Mouse (Mus musculus) forebrain, embryonic 14.5 days (tissue): ENCODE measurements around the gene Exog. TPM values are rescaled to one million over a fixed set of nuclear protein-coding genes. Genes with fewer than 3 reads are reported as not detected.

ENCODE experiments used
- ATAC-seq: fragments of 200-750 bp; cut with Nextera tagmentation; 2 replicates; pipeline ENCODE4 v1.8.0; 2017; ENCODE audit warnings: mild to moderate bottlenecking, moderate library complexity
- DNase-seq: peaks from one replicate; pipeline ENCODE4 v3.0.0-alpha.2; 2015; ENCODE audit warnings: low spot score
- H3K27ac ChIP-seq: fragments of 300-500 bp; sonication (generic); 2 replicates; pipeline ENCODE4 v1.5.1; 2014; ENCODE audit warnings: low read depth, mild to moderate bottlenecking, control low read depth, low read length, moderate library complexity
- H3K27me3 ChIP-seq: fragments of 300-500 bp; sonication (generic); replicated peaks from 2 replicates; pipeline ENCODE4 v1.6.1; 2014; ENCODE audit warnings: low read length, control low read depth, mixed read lengths; ENCODE audit not compliant: control insufficient read depth, insufficient read depth
- H3K36me3 ChIP-seq: fragments of 300-500 bp; sonication (generic); 2 replicates; pipeline ENCODE4 v1.6.1; 2014; ENCODE audit warnings: low read length, control low read depth; ENCODE audit not compliant: control insufficient read depth, insufficient read depth
- H3K4me1 ChIP-seq: fragments of 300-500 bp; sonication (generic); 2 replicates; pipeline ENCODE4 v1.6.1; 2014; ENCODE audit warnings: antibody characterized with exemption, low read length, control low read depth; ENCODE audit not compliant: control insufficient read depth, insufficient read depth
- H3K4me2 ChIP-seq: fragments of 300-500 bp; sonication (generic); 2 replicates; pipeline ENCODE4 v1.6.1; 2014; ENCODE audit warnings: mild to moderate bottlenecking, control low read depth, low read length
- H3K4me3 ChIP-seq: fragments of 300-500 bp; sonication (generic); 2 replicates; pipeline ENCODE4 v1.5.1; 2014; ENCODE audit warnings: low read depth, low read length, control low read depth
- H3K9ac ChIP-seq: fragments of 300-500 bp; sonication (generic); 2 replicates; pipeline ENCODE4 v1.6.1; 2014; ENCODE audit warnings: mild to moderate bottlenecking, low read length, control low read depth, moderate library complexity
- H3K9me3 ChIP-seq: fragments of 300-500 bp; sonication (generic); replicated peaks from 2 replicates; pipeline ENCODE4 v1.6.1; 2016; ENCODE audit warnings: low read length, control low read depth, mixed read lengths; ENCODE audit not compliant: control insufficient read depth
- WGBS: fragments of 180-500 bp; shearing (Covaris S2); extraction: QIAGEN DNeasy Blood & Tissue Kit; methylation state at CpG from one replicate; pipeline ENCODE4 v1.1.7; 2014; 5-methylcytosine and 5-hydroxymethylcytosine counted together
- polyA plus RNA-seq: library from polyadenylated mRNA; unstranded; fragments of >200 nt; fragmentation: Nextera tagmentation; extraction: Ambion mirVana; gene quantifications from 2 replicates; pipeline ENCODE4 v1.2.1, GENCODE M21; 2014

The Exog gene
- polyA plus RNA-seq, 1 experiment from 2014 or later, result 54.2 TPM

DNA sequence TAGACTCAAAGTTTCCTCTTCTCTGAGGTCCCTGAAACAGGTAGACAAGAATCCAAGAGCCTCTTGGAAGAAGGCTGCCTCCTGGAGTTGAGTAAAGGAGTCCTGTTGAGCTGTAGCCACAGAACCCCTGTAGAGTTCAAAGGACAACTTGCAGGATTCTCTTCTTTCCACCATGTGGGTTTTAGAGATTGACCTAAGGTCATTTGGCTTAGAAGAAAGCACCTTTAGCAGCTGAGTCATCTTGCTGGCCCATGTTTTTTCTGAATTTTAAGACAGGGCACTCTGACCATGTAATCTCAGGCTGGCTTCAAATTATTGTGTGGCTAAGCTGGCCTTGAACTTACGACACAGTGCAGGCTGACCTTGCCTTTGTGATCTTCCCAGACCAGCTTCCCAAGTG lies 28.3 kb downstream of the Exog start:
- Histone ChIP-seq H3K27me3 (no peaks in the 10 kb centered on the region), H3K9me3 (no peaks in the 10 kb centered on the region), H3K4me2 (no peak overlapping the region), H3K4me1 (0 out of 2 replicates have a peak, but pooled peaks cover 2% of the 10 kb centered on the region), H3K27ac (no peak overlapping the region), H3K9ac (no peak overlapping the region), H3K36me3 (peaks cover 10% of the 10 kb centered on the region), H3K4me3 (no peak overlapping the region)
- DNase-seq, result no peak
- no peak for ATAC-seq
- 96% methylated on average over 1 of the region's 1 CpGs for WGBS

DNA sequence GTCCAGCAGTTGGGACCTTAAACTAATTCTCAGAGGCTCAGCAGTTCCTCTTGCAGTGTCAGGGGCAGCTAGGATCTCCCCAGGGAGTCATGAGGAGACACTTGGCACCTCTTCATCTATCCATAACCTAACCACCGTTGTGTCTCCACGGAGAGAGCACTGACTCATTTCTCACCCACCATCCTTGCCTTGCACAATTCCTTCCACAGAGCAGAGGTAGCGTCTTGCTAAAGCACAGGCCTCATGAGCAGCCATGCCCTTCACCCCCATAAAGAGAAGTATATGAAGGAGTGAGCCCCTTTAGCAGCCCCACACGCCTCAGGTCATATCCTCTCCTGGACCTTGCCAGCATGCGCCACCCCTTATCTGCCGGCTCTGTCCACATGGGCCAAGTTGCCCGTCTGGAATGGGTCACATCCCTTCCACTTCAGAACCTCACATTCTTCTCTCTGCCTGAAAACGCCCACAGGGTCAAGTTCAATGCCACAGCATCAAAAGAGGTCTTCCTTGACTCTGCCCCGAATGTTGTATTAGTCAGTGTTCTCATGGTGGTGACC lies 28.9 kb downstream of the Exog start:
- no peak overlapping the region for H3K9ac ChIP-seq
- H3K27me3 ChIP-seq, result no peaks in the 10 kb centered on the region
- ATAC-seq (no peak), DNase-seq (no peak)
- no peak overlapping the region for H3K4me2 ChIP-seq
- H3K27ac ChIP-seq, result no peak overlapping the region
- no peaks in the 10 kb centered on the region for H3K9me3 ChIP-seq
- H3K4me1 ChIP-seq, result 0 out of 2 replicates have a peak, but pooled peaks cover 5% of the 10 kb centered on the region
- no peak overlapping the region for H3K4me3 ChIP-seq
- peaks cover 3% of the 10 kb centered on the region; the same call in 1 of the 2 replicates for H3K36me3 ChIP-seq
- WGBS, result 89% methylated on average over 9 of the region's 9 CpGs

DNA sequence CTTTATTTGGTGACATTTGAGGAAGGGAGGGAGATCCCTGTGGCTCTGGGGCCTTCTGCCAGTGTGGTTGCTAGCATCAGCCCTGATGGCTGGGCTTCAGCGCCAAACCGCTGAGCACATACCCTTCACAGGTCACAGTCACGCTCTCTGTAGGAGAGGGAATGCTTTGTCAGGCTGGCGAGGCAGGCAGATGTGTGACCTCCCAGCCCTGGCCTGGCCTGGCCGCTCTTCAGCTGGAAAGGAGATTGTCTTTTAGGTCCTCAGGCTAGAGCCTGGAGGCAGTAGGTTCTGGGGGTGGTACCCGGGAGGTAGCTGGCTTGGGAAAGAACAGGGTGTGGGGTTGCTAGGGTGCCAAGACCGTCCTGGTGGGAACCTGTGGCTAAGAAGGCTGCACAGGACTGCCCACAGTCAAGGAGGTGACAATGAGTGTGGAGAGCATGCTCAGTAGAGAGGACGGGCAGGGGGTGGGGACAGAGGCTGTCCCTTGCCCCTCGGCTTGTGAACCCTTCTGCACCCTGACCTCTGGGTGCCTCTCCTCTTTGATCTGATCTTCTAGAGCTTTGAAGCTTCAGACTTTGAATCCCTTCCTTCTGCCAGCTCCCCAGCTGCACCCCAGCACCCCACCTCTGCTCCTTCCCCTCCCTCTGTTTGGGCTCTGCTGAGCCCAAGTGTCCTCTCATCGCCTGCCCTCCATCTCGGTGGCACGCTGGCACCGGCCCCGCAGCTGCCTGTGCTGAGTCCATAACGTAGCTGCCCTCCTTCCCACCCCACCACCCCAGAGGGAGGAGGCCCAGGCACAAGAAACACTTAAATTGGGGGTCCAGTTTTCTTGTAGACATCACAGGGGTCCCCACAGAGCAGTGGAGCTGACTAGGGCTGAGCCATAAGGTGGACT lies 30.2 kb downstream of the Exog start:
- 76% methylated on average over 15 of the region's 15 CpGs for WGBS
- ATAC-seq (no peak), DNase-seq (no peak)
- Histone ChIP-seq H3K4me2 (no peak overlapping the region), H3K9me3 (no peaks in the 10 kb centered on the region), H3K27ac (no peak overlapping the region), H3K4me1 (0 out of 2 replicates have a peak, but pooled peaks cover 5% of the 10 kb centered on the region), H3K9ac (no peak overlapping the region), H3K4me3 (no peak overlapping the region), H3K27me3 (no peaks in the 10 kb centered on the region), H3K36me3 (0 out of 2 replicates have a peak, but pooled peaks cover 2% of the 10 kb centered on the region)

DNA sequence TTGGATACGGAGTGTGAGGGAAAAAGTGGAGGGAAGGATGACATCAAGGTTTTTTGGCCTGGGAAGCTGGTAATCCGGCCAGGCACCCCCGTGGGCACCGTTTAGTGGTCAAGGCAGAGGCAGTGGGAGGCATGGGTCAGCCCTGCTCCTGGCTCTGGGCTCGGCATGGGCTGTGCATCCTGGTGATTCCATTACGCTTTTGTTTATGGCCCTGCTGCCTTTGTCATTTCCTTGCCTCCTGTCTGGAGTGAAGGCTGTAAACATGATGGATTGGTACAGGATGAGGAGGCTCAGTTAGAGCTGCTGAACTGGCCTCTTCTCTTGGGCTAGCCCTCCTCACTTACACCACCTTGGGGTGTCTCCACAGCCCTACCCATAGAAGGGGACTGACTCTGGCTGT lies 33.0 kb downstream of the Exog start:
- Histone ChIP-seq H3K27ac (no peak overlapping the region), H3K9me3 (no peaks in the 10 kb centered on the region), H3K4me1 (0 out of 2 replicates have a peak, but pooled peaks cover 5% of the 10 kb centered on the region), H3K9ac (no peak overlapping the region), H3K4me3 (no peak overlapping the region), H3K36me3 (0 out of 2 replicates have a peak, but pooled peaks cover 2% of the 10 kb centered on the region), H3K4me2 (no peak overlapping the region), H3K27me3 (no peaks in the 10 kb centered on the region)
- no peak for DNase-seq
- 65% methylated on average over 6 of the region's 6 CpGs for WGBS
- ATAC-seq, result no peak

DNA sequence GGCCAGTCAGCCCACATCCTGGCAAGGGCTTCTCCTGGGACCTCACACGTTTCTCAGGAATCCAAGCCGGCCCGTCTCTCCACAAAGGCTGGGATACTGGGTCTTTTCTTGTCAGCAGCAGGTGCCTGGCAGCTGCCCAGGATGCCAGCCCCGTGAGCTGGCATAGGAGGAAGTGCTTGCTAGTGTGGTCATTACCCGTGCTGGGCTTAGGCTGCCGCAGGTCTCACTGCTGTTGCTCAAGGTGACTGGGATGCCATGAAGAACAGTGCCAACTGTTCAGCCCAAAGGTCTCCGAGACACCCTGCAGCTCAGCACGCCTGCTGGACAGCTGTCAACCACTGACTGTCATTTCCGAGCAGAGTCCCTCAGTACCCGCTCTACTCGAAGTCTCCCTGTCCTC lies 33.6 kb downstream of the Exog start:
- H3K27ac ChIP-seq, result no peak overlapping the region
- no peak overlapping the region for H3K4me3 ChIP-seq
- no peaks in the 10 kb centered on the region for H3K36me3 ChIP-seq
- H3K4me2 ChIP-seq, result no peak overlapping the region
- peak; percentile 57; the same call in 1 of the 2 replicates for ATAC-seq
- no peaks in the 10 kb centered on the region for H3K9me3 ChIP-seq
- H3K4me1 ChIP-seq, result 0 out of 2 replicates have a peak, but pooled peaks cover 5% of the 10 kb centered on the region
- H3K9ac ChIP-seq, result no peak overlapping the region
- DNase-seq, result peak; percentile 53
- WGBS, result 64% methylated on average over 11 of the region's 11 CpGs
- H3K27me3 ChIP-seq, result no peaks in the 10 kb centered on the region

DNA sequence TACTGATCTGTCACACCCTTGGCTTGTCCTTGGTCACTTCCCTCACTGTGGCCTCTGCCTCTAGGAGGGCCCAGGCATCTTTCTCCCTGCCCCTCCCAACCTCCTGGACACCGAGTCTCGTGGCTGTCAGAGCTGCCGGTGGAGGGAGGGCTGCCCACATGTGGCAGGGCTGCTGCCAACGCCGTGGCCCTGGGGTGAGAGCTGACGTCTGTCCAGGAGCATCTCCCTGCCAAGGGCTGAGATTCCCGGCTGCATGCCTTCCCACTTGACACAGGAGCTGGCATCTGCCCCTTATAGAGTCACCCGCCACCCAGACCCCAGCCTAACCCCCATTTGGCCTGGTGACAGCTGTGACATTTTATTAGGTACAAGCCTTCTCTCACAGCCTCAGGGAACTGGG lies 34.6 kb downstream of the Exog start:
- Histone ChIP-seq H3K4me2 (no peak overlapping the region), H3K9me3 (no peaks in the 10 kb centered on the region), H3K4me3 (no peak overlapping the region), H3K27me3 (no peaks in the 10 kb centered on the region), H3K27ac (no peak overlapping the region), H3K4me1 (peaks cover 7% of the 10 kb centered on the region; the same call in 1 of the 2 replicates), H3K36me3 (no peaks in the 10 kb centered on the region), H3K9ac (no peak overlapping the region)
- ATAC-seq (no peak), DNase-seq (no peak)
- 58% methylated on average over 8 of the region's 8 CpGs for WGBS

DNA sequence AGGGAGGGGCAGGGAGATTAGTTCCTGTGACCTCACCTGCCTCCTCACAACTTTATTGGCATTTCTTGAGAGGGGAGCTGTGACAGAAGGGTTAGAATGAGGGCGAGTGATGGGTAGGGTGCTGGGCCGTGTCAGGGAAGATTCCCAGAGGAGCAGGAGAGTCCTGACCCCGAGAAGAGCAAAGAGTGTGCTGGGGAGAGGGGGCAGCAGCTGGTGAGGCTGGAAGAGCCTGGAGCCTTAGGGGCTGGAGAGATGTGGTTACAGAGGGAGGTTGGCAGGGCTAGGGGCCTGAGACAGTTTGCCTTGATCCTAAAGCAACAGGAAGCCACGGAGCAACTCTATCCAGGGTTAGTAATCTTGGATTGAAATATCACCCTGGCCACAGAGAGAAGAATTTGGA lies 36.9 kb downstream of the Exog start:
- H3K27me3 ChIP-seq, result no peaks in the 10 kb centered on the region
- WGBS, result 89% methylated on average over 4 of the region's 4 CpGs
- H3K27ac ChIP-seq, result no peak overlapping the region
- no peak overlapping the region for H3K9ac ChIP-seq
- peaks cover 7% of the 10 kb centered on the region; the same call in 1 of the 2 replicates for H3K4me1 ChIP-seq
- no peak for DNase-seq
- H3K4me3 ChIP-seq, result no peak overlapping the region
- H3K9me3 ChIP-seq, result no peaks in the 10 kb centered on the region
- ATAC-seq, result no peak
- H3K36me3 ChIP-seq, result no peaks in the 10 kb centered on the region
- no peak overlapping the region for H3K4me2 ChIP-seq

DNA sequence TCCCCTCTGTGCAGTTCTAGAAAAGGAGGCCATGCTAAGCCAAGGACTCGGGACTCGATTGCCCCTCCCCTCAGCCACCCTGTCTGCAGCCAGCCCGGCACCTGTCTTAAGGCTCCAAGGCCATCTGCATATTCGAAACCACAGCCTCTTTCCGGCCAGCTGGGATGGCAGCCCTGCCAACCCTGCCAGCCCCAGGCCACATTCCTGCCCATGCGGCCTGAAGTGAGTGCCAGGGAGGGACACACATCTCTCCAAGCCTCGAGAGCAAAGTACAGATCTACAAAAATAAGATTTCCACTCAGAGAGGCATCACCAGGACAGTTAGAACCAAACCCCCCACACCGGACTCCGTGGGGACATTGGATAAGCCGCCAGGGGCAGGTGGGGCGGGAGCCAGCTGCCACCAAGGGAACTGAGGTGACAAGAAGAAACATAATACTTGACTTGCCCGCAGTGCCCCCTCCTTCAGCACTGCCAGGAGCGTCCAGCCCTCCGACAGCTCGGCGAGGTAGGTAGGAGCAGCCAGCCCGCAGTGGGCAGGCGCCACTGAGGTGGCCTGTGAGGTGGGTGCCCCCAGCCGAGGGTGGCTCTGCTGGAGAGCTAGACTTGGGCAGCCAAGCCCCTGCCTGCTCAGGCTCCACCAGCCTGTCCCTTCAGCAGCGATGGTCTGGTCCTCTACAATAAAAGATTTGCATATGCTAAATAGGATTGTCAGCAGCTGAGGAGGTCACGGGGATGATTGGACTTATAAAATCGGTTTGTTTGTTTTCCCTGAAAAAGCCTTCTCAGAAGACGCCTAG lies 39.0 kb downstream of the Exog start:
- Histone ChIP-seq H3K4me1 (peaks cover 2% of the 10 kb centered on the region; the same call in 1 of the 2 replicates), H3K27ac (no peak overlapping the region), H3K9ac (no peak overlapping the region), H3K36me3 (no peaks in the 10 kb centered on the region), H3K4me2 (no peak overlapping the region), H3K27me3 (no peaks in the 10 kb centered on the region), H3K4me3 (no peak overlapping the region), H3K9me3 (no peaks in the 10 kb centered on the region)
- DNase-seq (peak; percentile 25), ATAC-seq (peak; percentile 42; the same call in 1 of the 2 replicates)
- 49% methylated on average over 23 of the region's 23 CpGs for WGBS
